Mouse (Mus musculus): ENCODE results near the gene Prlh.

Gene Prlh

GRCm38 (mm10) chr1:90952808-90953207 is at the start of gene Prlh:
Gene Prlh, plus strand, starts transcription at chr1:90953108.
- DNase-seq (ENCODE audit: low read depth, low spot score), result no peak

DNA sequence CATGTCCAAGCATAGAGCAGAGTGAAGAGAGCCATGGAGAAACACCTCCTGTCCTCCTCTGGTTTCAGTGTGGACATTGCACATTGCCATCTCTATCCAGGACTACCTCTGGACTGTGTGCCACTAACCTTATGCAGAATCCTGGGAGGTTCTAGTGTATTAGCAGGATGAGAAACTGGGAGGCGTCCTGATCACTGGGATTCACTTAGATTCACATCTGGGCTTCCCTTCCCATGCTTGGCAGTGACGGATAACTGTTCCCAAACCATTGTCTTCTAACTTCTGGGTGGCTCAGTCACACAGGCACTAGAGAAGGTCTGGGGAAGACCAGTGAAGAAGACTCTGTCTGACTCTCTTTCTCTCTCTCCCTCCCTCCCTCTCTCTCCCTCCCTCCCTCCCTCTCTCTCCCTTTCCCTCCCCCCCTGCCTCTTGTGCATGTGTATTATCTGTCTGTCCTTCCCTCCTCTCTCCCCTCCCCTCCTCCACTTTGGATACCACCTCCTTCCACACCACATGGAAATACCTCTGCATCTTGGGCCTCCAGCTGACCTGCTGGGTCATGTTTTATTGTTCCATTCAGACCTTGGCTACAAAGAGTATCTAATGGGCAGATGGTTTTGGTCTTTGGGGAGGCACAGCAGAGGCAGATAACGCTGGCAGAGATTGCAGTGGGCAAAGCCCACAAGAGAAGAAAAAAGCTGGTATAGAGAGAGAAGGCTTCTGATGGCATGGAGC is 49.5 kb upstream of the Prlh start:
- no peak for DNase-seq (ENCODE audit: low read depth, low spot score)

DNA sequence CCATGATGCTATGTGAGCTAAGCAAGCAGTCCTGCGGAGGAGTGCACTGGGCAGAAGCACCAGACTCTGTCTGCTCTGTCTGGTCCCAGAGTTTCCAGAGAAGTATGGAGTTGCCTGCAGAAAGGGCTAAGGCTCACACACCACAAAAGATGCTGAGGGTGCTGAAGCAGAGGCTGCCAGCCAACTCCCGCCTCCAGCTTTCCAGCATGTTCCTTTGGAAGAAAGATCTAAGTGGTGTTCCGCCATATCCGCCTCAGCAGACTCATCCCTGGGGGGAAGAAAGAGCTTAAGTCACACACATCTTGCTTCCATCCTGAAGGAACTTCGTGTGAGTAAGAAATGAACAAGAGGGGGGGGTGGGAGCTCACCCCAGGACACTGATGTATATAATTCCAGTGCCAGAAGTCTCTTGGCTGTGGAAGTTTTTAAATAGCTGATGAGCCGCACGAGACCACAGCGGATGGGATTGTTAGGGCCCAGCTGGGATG is 48.9 kb upstream of the Prlh start:
- DNase-seq (ENCODE audit: low read depth, low spot score), result no peak

- DNase-seq (ENCODE audit: low read depth, low spot score), result no peak
Observed at GRCm38 (mm10) chr1:90904729-90905404, 48.0 kb upstream of the Prlh start.

DNA sequence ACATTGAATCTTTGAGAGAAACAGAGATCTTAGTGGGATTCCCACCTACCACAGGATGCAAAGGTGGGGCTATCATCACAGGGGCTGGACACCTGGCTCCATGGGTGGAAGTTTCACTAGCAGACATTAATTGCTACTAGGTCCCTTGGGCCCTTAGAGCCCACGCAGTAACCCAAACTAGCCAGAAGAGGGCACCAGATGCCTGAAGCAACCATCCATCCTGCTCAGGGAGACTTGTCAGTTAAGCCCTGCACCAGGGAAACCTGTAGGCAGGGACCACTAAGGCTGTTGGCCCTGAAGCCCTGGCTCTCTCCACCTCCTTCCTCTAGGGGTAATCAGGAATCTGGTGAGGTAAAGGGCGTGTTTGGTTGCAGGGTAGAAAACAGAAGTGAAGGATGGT is 46.6 kb upstream of the Prlh start:
- DNase-seq (ENCODE audit: low read depth, low spot score), result peak; percentile 26

- no peak for DNase-seq (ENCODE audit: low read depth, low spot score)
Observed at GRCm38 (mm10) chr1:90909161-90909560, 43.7 kb upstream of the Prlh start.

GRCm38 (mm10) chr1:90909631-90910152 is 43.2 kb upstream of the Prlh start:
- no peak for DNase-seq (ENCODE audit: low read depth, low spot score)

GRCm38 (mm10) chr1:90913231-90913630 is 39.7 kb upstream of the Prlh start:
- DNase-seq (ENCODE audit: low read depth, low spot score), result no peak

DNA sequence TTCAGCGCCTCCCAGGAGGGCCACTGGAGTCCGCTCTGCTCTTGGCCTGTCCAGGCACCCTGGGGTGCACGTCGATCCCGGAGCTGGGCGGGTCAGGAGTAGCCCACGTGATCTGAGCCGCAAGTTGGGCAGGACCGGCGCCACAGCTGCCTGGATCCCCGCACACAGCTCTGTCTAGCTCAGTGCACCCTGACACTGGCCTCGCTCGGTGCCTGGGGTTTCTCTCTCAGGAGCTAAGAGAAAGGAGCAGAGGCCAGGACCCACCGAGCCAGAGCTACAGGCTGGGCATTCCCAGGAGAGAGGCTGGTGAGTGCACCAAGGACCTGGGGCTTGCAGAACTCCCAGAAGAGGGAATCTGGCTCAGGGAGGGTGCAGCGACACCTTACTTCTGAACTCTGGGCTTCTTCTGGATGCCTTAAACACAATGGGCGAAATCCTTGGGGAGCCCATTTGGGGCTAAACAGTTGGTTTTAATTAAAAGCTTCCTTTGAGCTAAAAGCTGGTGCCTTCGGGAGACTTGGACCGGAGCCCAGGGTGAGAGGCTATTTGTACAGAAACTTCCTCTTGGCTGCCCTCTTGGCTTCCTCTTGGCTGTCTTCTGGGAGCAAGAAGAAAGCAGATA is 37.8 kb upstream of the Prlh start, which contains the start of gene Mlph:
Gene Mlph (plus strand): TSS at position 138 of the 622 bp plus-strand sequence.
- no peak for DNase-seq (ENCODE audit: low read depth, low spot score)

GRCm38 (mm10) chr1:90917509-90917908 is 35.4 kb upstream of the Prlh start:
- DNase-seq (ENCODE audit: low read depth, low spot score), result no peak

GRCm38 (mm10) chr1:90921687-90922086 is 31.2 kb upstream of the Prlh start:
- DNase-seq (ENCODE audit: low read depth, low spot score), result no peak

DNA sequence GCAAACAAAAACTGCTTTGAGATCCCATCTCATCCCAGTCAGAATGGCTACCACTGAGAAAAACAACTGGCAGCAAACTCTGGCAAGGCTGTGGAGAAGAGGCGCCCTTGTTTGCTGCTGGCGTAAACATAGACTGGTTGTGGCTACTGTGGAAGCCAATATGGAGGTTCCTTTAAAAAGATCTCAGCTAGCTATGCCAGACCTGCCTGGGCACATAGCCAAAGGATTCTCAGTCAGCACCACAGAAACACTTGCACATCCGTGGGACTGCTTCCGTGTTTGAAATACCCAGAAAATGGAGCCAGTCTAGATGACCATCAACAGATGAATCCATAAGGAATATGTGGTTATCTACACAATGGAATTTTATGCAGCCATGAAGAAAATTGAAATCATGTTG is 26.9 kb upstream of the Prlh start:
- DNase-seq (ENCODE audit: low read depth, low spot score), result no peak

DNA sequence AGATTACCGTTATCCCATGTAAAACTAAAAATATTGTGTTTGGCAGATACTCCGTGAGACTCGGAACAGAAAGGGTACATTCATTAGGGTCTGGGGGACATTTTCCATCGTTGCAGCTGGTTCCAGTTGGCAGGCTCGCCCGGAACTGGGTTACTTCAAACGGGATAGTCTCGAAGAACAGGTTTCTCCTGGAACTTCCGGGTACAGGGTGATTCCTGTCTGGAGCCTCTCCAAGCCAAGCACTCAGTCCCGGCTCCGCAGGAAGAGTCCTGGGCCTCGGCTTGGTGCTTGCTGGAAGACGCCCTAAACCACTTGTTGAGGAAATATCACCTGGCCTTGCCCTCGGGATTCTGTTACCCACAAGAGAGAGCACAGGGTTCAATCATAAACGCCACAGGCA is 25.6 kb upstream of the Prlh start:
- no peak for DNase-seq (ENCODE audit: low read depth, low spot score)

DNA sequence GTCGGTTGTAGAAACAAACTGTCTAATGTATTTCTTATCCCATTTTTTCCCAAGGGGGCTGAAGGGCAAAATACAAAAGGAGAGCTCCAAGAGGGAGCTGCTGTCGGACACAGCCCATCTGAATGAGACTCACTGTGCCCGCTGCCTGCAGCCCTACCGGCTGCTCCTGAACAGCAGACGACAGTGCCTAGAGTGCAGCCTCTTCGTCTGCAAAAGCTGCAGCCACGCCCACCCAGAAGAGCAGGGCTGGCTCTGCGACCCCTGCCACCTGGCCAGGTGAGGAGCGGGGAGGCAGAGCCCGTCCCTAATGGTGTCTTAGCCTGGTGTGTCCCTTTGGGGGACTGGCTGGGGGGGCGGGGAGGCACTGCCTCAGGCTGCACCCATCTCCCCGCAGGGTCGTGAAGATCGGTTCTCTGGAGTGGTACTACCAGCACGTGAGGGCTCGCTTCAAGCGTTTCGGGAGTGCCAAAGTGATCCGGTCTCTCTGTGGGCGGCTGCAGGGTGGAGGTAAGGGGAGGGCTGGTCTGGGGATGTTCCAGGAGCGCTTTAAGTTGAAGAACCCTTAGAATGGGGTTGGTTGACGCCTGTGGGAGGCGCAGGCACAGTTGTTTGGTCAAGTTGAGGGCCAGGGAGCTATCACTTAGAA is 24.9 kb upstream of the Prlh start:
- DNase-seq (ENCODE audit: low read depth, low spot score), result peak; percentile 20

DNA sequence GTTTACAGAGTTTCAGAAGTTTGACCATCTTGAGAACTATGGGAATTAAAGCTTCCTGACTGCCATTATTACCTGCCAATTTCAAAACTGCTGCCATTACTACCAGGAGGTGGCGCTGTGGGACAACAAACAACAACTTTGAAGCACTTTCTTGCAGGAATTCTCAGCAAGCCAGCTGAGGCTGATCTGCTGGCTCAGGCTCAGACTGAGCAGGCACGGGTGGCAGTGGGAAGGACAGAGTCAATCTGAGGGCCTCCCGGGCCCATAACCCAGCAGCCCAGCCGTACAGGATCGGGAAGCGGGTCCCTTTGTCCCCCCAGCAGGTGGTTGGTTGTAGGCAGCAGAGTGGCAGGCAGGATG is 24.4 kb upstream of the Prlh start:
- peak; percentile 62 for DNase-seq (ENCODE audit: low read depth, low spot score)

GRCm38 (mm10) chr1:90933001-90933400 is 19.9 kb upstream of the Prlh start:
- no peak for DNase-seq (ENCODE audit: low read depth, low spot score)

- DNase-seq (ENCODE audit: low read depth, low spot score), result no peak
Observed at GRCm38 (mm10) chr1:90936990-90937389, 15.9 kb upstream of the Prlh start.

DNA sequence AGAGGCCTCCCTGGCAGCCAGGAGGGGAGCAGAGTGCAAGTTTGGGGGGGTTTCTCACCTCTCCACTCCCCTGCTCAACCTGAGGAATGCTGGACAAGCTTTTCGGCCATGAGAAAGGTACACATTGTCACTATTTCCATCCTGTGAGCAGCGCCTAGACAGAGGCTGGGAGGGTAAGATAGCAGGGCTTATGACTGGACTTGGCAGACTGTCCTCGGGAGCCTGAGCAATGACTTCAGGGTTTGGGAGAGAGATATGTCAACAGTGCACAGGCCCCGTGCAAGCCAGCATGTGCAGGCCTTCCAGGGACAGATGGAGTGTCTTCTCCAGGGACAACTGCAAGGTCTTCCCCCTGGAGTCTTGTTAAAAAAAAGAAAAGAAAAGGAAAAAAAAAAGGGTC is 12.9 kb upstream of the Prlh start:
- DNase-seq (ENCODE audit: low read depth, low spot score), result no peak

GRCm38 (mm10) chr1:90945171-90945570 is 7.7 kb upstream of the Prlh start:
- no peak for DNase-seq (ENCODE audit: low read depth, low spot score)

- no peak for DNase-seq (ENCODE audit: low read depth, low spot score)
Observed at GRCm38 (mm10) chr1:90947252-90947651, 5.7 kb upstream of the Prlh start.

GRCm38 (mm10) chr1:90949309-90949708 is 3.6 kb upstream of the Prlh start:
- DNase-seq (ENCODE audit: low read depth, low spot score), result no peak

DNA sequence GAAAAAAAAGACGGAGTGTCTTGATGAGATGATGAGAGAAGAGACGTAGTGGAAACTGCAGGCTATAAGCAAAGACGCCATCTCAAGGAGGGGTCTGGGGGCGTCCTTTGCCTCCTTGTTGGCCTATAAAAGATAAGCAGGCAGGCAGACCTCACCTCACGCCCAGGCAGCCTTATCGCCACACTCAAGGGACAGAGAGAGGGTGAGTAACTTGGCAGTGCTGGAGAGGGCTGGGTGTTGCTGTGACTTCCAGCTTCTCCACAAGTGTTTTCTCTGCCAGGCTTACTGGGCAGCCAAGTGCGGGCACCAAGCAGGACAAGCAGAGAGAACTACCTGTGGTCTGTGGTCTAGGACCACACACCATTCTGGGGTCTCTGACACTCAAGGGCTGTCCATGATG is 1.2 kb upstream of the Prlh start:
- DNase-seq (ENCODE audit: low read depth, low spot score), result no peak
